Mouse (Mus musculus) mammary gland, adult 2 months (tissue): ENCODE results near the gene F13a1. TPM values are rescaled to one million over a fixed set of nuclear protein-coding genes. Genes with fewer than 3 reads are reported as not detected.

Experiments
- polyA plus RNA-seq: library from polyadenylated mRNA; depleted of rRNA; stranded (reverse); fragments of >200 nt; gene quantifications from 2 replicates; pipeline ENCODE4 v1.2.3, GENCODE M21; 2012; ENCODE audit warnings: low replicate concordance; rRNA removed

The F13a1 gene
- 16.9 and 40.0 TPM in 2 replicates for polyA plus RNA-seq

DNA sequence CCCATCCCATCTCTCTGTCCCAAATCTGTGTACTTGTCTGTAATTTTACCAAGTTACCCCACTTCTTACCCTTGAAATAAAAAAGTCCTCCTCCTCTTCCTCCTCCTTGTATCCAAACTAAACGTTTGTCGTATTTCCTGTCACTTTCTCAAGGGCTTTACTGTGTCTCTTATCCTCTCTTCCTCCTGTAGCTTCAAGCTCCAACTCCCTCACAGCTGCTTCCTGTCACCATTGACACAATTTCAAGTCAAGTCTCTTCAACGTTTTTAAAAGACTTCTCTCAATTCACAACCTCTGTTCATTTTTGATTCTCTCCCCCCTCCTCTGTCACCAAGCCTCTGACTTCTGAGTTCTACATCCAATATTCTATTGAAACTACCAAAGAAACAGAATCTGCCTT is at the start of gene F13a1:
F13a1 (minus strand) TSS at position 119 of the 400 bp plus-strand sequence.

